Mouse (Mus musculus) forebrain, embryonic 12.5 days (tissue): ENCODE results near the gene Gdf2. TPM values are rescaled to one million over a fixed set of nuclear protein-coding genes. Genes with fewer than 3 reads are reported as not detected.
A peak's percentile ranks its signal among the peaks of the same experiment; 100 is the strongest.

ENCODE experiments used
- ATAC-seq: fragments of 200-750 bp; cut with Nextera tagmentation; 2 replicates; pipeline ENCODE4 v1.8.0; 2017; ENCODE audit warnings: moderate TSS enrichment; ENCODE audit not compliant: low FRiP score
- H3K27ac ChIP-seq: fragments of 300-500 bp; sonication (generic); 2 replicates; pipeline ENCODE4 v1.5.1; 2016; ENCODE audit warnings: mild to moderate bottlenecking
- H3K27me3 ChIP-seq: fragments of 300-500 bp; sonication (generic); 2 replicates; pipeline ENCODE4 v1.6.1; 2016; ENCODE audit warnings: mild to moderate bottlenecking
- H3K36me3 ChIP-seq: fragments of 300-500 bp; sonication (generic); replicated peaks from 2 replicates; pipeline ENCODE4 v1.6.1; 2016; ENCODE audit warnings: mild to moderate bottlenecking
- H3K4me1 ChIP-seq: fragments of 300-500 bp; sonication (generic); 2 replicates; pipeline ENCODE4 v1.6.1; 2016
- H3K4me2 ChIP-seq: fragments of 300-500 bp; sonication (generic); 2 replicates; pipeline ENCODE4 v1.6.1; 2016; ENCODE audit warnings: mild to moderate bottlenecking, moderate library complexity
- H3K4me3 ChIP-seq: fragments of 300-500 bp; sonication (generic); replicated peaks from 2 replicates; pipeline ENCODE4 v1.5.1; 2016; ENCODE audit warnings: mild to moderate bottlenecking
- H3K9ac ChIP-seq: fragments of 300-500 bp; sonication (generic); 2 replicates; pipeline ENCODE4 v1.6.1; 2016; ENCODE audit warnings: mild to moderate bottlenecking
- H3K9me3 ChIP-seq: fragments of 300-500 bp; sonication (generic); 2 replicates; pipeline ENCODE4 v1.6.1; 2016
- WGBS: fragments of 180-500 bp; shearing (Covaris S2); methylation state at CpG from one replicate; pipeline ENCODE4 v1.1.7; 2016; 5-methylcytosine and 5-hydroxymethylcytosine counted together
- polyA plus RNA-seq: library from polyadenylated mRNA; unstranded; fragments of >200 nt; fragmentation: Nextera tagmentation; extraction: Ambion mirVana; gene quantifications from 2 replicates; pipeline ENCODE4 v1.2.1, GENCODE M21; 2016

The Gdf2 gene
- polyA plus RNA-seq, 1 experiment from 2014 or later, result not detected

DNA sequence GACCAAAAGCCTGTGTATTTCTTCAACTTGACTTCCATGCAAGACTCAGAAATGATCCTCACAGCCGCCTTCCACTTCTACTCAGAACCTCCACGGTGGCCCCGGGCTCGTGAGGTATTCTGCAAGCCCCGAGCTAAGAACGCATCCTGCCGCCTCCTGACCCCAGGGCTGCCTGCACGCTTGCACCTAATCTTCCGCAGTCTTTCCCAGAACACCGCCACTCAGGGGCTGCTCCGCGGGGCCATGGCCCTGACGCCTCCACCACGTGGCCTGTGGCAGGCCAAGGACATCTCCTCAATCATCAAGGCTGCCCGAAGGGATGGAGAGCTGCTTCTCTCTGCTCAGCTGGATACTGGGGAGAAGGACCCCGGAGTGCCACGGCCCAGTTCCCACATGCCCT is 9.0 kb upstream of the Gdf2 start:
- H3K9ac ChIP-seq, result no peak overlapping the region
- 61% methylated on average over 17 of the region's 17 CpGs for WGBS

DNA sequence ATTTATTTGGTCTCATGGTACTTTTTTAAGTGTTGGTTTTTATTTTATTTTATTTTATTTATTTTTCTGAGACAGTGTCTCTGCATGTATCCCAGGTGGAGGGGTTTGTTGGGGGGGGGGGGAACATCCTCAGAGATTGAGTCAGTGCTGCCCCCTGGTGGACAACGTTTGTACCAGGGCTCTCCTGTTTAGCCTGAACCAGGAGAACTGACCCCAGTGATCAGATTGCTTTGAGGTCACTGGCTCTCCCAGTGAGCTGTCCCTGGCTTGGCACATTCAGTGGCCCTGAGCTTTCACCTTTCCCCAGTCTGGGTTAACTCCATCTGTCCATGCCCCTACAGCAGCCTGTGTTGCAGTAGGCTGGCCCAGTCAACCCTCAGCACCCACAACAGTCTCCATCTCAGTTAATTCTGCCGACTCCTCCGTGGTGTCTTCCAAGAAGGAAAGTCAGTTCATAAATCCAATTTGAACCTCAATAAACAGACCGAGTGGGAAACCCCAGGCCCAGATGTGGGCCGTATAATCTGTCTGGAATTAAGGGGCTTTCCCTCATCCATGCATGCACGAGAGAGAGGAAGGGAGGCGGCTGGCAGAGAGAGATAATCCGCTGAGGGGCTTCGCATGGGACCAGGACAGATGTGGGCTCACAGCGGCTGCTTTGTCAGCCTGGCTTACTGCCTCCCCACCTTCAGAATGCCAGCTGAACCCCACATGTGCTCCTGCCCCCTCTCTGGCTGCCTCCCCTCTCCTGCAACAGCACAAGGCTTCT is 7.7 kb upstream of the Gdf2 start:
- H3K4me1 ChIP-seq, result no peaks in the 10 kb centered on the region
- H3K36me3 ChIP-seq, result no peaks in the 10 kb centered on the region
- WGBS, result 68% methylated on average over 10 of the region's 10 CpGs
- H3K27me3 ChIP-seq, result peaks cover 16% of the 10 kb centered on the region
- no peak overlapping the region for H3K9ac ChIP-seq
- H3K9me3 ChIP-seq, result no peaks in the 10 kb centered on the region
- no peak overlapping the region for H3K27ac ChIP-seq
- no peak overlapping the region for H3K4me3 ChIP-seq
- no peak overlapping the region for H3K4me2 ChIP-seq
- ATAC-seq, result peak; percentile 27; the same call in 1 of the 2 replicates

More for the DNA sequence above, 9.0 kb upstream of the Gdf2 start:
- no peaks in the 10 kb centered on the region for H3K9me3 ChIP-seq
- no peak overlapping the region for H3K4me2 ChIP-seq
- H3K4me3 ChIP-seq, result no peak overlapping the region
- H3K36me3 ChIP-seq, result no peaks in the 10 kb centered on the region
- no peak for ATAC-seq
- no peak overlapping the region for H3K27ac ChIP-seq
- H3K27me3 ChIP-seq, result peaks cover 16% of the 10 kb centered on the region
- no peaks in the 10 kb centered on the region for H3K4me1 ChIP-seq

DNA sequence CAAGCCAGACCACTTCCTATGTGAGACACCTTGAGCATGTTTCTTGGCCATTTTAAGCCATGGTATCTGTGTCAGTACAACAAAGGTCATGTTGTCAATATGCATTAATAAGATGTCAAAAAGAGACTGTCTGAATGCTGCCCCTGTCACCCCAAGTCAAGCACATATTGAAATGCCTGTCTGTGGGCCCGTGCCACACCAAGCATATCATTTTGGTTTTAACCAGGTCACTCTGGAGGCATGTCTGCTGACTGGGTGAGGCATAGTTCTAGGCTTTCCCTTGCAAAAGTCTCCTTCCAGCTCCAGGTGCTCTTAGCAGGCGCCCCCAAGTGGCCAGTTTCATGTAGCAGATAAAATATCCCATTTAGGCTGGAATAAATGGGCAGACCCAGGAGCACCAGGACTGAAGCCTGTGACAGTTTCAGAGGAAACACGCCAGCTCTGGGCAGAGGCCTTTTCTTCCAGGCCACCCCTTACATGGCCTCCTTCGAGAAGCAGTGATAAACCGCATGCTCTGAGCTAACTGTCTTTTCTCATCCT is 7.0 kb upstream of the Gdf2 start:
- Histone ChIP-seq H3K36me3 (no peaks in the 10 kb centered on the region), H3K4me1 (no peaks in the 10 kb centered on the region), H3K4me3 (no peak overlapping the region), H3K4me2 (no peak overlapping the region), H3K9ac (no peak overlapping the region), H3K27ac (no peak overlapping the region), H3K9me3 (no peaks in the 10 kb centered on the region), H3K27me3 (peaks cover 16% of the 10 kb centered on the region)
- no peak for ATAC-seq
- 38% methylated on average over 5 of the region's 5 CpGs for WGBS

GRCm38 (mm10) chr14:33939117-33939516 is 1.7 kb upstream of the Gdf2 start:
- Histone ChIP-seq H3K9ac (no peak overlapping the region), H3K4me2 (peak overlapping the region; percentile 41), H3K9me3 (no peaks in the 10 kb centered on the region), H3K36me3 (no peaks in the 10 kb centered on the region), H3K27me3 (no peaks in the 10 kb centered on the region; the same call in 1 of the 2 replicates), H3K27ac (no peak overlapping the region), H3K4me3 (no peak overlapping the region), H3K4me1 (no peaks in the 10 kb centered on the region)
- 0 out of 2 replicates have a peak, but pooled peaks have one; percentile 33 for ATAC-seq
- 32% methylated on average over 9 of the region's 9 CpGs for WGBS

DNA sequence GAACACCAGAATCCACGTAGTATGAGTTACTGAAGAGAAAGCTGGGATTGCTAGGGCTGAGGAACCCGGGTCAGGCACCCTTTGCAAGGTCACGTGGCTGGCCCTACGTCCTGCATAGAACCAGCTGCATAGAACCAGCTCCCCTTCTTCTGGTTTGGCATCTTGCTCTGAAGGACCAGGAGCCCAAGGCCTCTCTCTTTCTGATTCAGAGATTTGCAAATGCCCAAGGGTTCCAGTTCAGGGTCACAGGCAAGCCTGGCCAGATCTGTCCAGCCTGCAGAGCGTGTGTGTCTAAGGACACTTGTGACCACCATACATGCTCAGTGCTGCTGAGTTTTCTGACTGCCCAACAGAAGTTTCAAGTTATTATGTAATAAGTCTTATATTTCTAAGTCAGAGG is 1.4 kb downstream of the Gdf2 start:
- Histone ChIP-seq H3K4me2 (no peak overlapping the region), H3K4me3 (no peak overlapping the region), H3K9me3 (no peaks in the 10 kb centered on the region), H3K27ac (no peak overlapping the region), H3K9ac (no peak overlapping the region), H3K27me3 (no peaks in the 10 kb centered on the region; the same call in 1 of the 2 replicates), H3K4me1 (no peaks in the 10 kb centered on the region), H3K36me3 (no peaks in the 10 kb centered on the region)
- 83% methylated on average over 5 of the region's 5 CpGs for WGBS
- ATAC-seq, result no peak

DNA sequence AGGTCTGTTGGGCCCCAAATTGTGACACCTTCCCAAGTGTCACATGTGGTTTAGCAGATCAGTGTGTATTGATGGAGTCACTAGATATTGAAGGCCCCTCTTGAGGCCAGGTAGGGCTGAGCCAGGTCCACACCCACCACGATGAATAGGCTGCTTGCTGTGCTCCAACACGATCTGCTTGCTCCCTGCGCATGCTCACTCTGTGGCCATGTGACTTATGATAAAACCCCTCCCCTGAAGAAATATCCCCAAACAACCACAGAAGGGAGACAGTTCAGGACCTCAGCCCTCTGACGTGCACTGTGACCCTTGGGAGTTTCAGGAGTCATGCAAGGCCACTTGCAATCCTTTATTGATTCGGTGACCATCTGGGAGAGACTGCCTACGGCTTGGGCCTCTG is 5.3 kb downstream of the Gdf2 start:
- Histone ChIP-seq H3K9me3 (no peaks in the 10 kb centered on the region), H3K4me1 (no peaks in the 10 kb centered on the region), H3K9ac (no peak overlapping the region), H3K27ac (no peak overlapping the region), H3K27me3 (no peaks in the 10 kb centered on the region), H3K36me3 (no peaks in the 10 kb centered on the region), H3K4me3 (no peak overlapping the region), H3K4me2 (no peak overlapping the region)
- WGBS, result 81% methylated on average over 6 of the region's 6 CpGs
- no peak for ATAC-seq

DNA sequence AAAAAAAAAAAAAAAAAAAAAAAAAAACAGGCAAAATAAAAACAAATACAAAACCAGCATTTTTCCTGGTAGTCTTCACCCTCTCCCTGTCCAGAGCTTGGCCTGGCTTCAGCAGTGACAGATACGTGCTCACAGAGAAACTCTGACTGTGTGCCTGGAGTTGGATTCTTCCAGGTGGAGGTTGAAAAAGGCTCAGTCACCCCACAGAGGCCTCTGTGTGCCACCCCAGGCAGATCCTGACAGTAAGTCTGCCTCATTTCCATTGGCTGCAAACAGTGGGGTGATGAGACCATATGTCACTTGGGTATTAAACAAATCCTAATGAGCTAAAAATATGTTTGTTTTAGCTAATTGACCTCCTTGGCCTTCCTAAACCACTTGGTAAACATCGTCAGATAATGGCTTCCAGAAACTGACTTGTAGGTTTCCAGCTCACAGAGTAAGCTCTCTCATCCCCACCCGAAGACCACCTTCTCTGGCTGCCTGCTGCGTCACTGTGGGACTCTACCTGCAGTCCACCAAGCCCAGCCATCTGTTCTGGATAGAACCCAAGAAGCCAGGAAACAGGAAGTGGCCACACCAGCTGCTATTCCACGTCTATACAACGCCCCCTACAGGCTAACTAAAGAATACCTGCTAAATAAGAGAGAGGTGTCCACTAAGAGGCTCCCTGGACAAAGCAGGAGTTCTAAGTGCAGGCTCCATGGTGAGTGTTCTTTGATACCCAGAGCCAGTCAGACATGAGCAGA is 11.6 kb downstream of the Gdf2 start:
- Histone ChIP-seq H3K4me1 (no peaks in the 10 kb centered on the region), H3K4me2 (no peak overlapping the region), H3K27ac (no peak overlapping the region), H3K9me3 (no peaks in the 10 kb centered on the region), H3K36me3 (no peaks in the 10 kb centered on the region), H3K9ac (no peak overlapping the region), H3K27me3 (no peaks in the 10 kb centered on the region), H3K4me3 (no peak overlapping the region)
- WGBS, result 70% methylated on average over 6 of the region's 6 CpGs
- ATAC-seq, result no peak

DNA sequence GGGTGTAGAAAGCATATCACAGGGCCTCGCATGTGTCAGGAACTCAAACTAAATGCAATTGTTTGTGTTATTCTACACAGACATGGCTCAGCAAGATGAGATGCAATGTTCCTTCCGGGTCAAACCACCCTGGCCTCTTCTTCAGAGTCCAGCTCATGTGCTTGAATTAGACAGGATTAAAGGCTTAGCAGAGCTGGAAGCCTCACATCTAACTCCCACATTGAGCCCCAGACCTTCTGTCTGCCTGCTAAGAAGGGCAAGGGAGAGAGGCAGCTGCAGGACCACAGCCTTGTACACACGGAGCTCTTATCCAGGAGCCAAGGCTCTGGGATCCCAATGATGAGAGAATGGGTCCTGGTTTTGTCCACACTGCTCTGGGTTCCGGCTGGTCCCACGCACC is 12.9 kb downstream of the Gdf2 start, which contains the start of gene Rbp3:
Gene Rbp3 (plus strand): TSS at position 243 of the 400 bp plus-strand sequence.
- WGBS, result 89% methylated on average over 5 of the region's 5 CpGs
- H3K9me3 ChIP-seq, result no peaks in the 10 kb centered on the region
- H3K27me3 ChIP-seq, result no peaks in the 10 kb centered on the region
- H3K9ac ChIP-seq, result no peak within 1 kb of the TSS
- no peak within 1 kb of the TSS for H3K4me2 ChIP-seq
- H3K4me1 ChIP-seq, result no peaks in the 10 kb centered on the region
- no peak for ATAC-seq
- no peak within 1 kb of the TSS for H3K4me3 ChIP-seq
- H3K27ac ChIP-seq, result no peak within 1 kb of the TSS
- H3K36me3 ChIP-seq, result no peaks in the 10 kb centered on the region

GRCm38 (mm10) chr14:33956055-33956454 is 15.2 kb downstream of the Gdf2 start:
- Histone ChIP-seq H3K9me3 (no peaks in the 10 kb centered on the region), H3K27me3 (no peaks in the 10 kb centered on the region), H3K4me1 (no peaks in the 10 kb centered on the region), H3K36me3 (no peaks in the 10 kb centered on the region), H3K27ac (no peak overlapping the region), H3K4me3 (no peak overlapping the region), H3K9ac (no peak overlapping the region), H3K4me2 (no peak overlapping the region)
- no peak for ATAC-seq
- WGBS, result 83% methylated on average over 13 of the region's 13 CpGs

- no peak overlapping the region for H3K4me3 ChIP-seq
- H3K9ac ChIP-seq, result no peak overlapping the region
- H3K36me3 ChIP-seq, result no peaks in the 10 kb centered on the region
- H3K4me2 ChIP-seq, result no peak overlapping the region
- no peaks in the 10 kb centered on the region for H3K4me1 ChIP-seq
- 84% methylated on average over 4 of the region's 4 CpGs for WGBS
- no peaks in the 10 kb centered on the region for H3K27me3 ChIP-seq
- no peak overlapping the region for H3K27ac ChIP-seq
- no peak for ATAC-seq
- no peaks in the 10 kb centered on the region for H3K9me3 ChIP-seq
Observed at GRCm38 (mm10) chr14:33958186-33958585, 17.3 kb downstream of the Gdf2 start.

DNA sequence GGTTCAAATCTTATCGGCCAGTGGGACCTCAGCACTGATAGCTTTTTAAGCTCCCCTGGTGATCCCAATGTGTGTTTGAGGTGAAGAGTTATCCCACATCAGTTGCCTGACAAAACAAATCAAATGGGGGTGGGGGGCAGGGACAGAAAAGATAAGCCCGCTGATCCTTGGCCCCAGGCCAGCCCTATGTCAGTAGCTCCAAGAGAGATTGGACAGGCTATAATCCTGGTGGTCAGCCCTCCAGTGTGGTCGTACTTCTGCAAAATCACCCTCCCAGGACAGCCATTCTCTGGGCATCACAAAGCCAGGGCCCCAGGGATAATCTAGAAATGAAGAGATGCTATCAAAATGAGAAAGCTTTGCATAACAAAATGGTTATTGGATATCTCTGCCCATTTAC is 18.0 kb downstream of the Gdf2 start:
- Histone ChIP-seq H3K4me3 (no peak overlapping the region), H3K27ac (no peak overlapping the region), H3K4me1 (no peaks in the 10 kb centered on the region), H3K9me3 (no peaks in the 10 kb centered on the region), H3K9ac (no peak overlapping the region), H3K36me3 (no peaks in the 10 kb centered on the region), H3K4me2 (no peak overlapping the region), H3K27me3 (no peaks in the 10 kb centered on the region)
- WGBS, result 74% methylated on average over 3 of the region's 3 CpGs
- ATAC-seq, result no peak

DNA sequence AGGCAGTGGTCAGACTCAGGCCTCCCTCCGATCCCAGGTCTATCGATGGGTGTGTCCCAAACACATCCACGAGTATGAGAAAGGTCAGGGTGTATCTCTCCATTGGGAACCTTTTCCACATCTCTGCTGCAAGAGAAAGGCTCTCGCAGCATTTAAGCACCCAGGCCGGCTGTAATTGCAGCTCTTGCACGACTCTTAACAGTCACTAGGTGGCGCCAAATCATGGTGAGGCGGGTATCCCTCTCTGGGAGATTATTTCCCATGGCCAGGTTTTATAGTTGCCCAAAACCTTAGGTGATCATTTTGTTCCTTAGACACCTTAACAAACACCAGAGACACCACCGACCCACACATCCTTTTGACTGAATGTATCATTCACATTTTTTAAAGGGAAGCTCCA is 18.5 kb downstream of the Gdf2 start:
- ATAC-seq, result no peak
- Histone ChIP-seq H3K9me3 (no peaks in the 10 kb centered on the region), H3K4me2 (no peak overlapping the region), H3K27ac (no peak overlapping the region), H3K4me1 (no peaks in the 10 kb centered on the region), H3K27me3 (no peaks in the 10 kb centered on the region), H3K36me3 (no peaks in the 10 kb centered on the region), H3K4me3 (no peak overlapping the region), H3K9ac (no peak overlapping the region)
- WGBS, result 16% methylated on average over 9 of the region's 9 CpGs
